Mouse (Mus musculus): Measurements from ENCODE around the gene Emp3.
"Not testable (repeated sequence)": the region's sequence is repeated elsewhere in the genome, so short reads cannot be mapped to it uniquely, and the experiment has no call there.

The Emp3 gene

GRCm38 (mm10) chr7:45916056-45917003, 4.9 kb downstream of the Emp3 start:
- peak; percentile 94 for DNase-seq (ENCODE audit: low read depth, low spot score)

- DNase-seq (ENCODE audit: low read depth, low spot score): no peak
Observed at GRCm38 (mm10) chr7:45915011-45915410, 6.2 kb downstream of the Emp3 start.

GRCm38 (mm10) chr7:45914067-45914466, 7.1 kb downstream of the Emp3 start:
- DNase-seq (ENCODE audit: low read depth, low spot score): no peak

GRCm38 (mm10) chr7:45909145-45909544, 12.1 kb downstream of the Emp3 start:
- DNase-seq (ENCODE audit: low read depth, low spot score): no peak

- no peak for DNase-seq (ENCODE audit: low read depth, low spot score)
Observed at GRCm38 (mm10) chr7:45908384-45908783, 12.8 kb downstream of the Emp3 start.

- no peak for DNase-seq (ENCODE audit: low read depth, low spot score)
Observed at GRCm38 (mm10) chr7:45906622-45907021, 14.6 kb downstream of the Emp3 start.

GRCm38 (mm10) chr7:45902481-45903002, 18.7 kb downstream of the Emp3 start:
- no peak for DNase-seq (ENCODE audit: low read depth, low spot score)

GRCm38 (mm10) chr7:45901562-45901961, 19.6 kb downstream of the Emp3 start:
- DNase-seq (ENCODE audit: low read depth, low spot score): no peak

GRCm38 (mm10) chr7:45898125-45898524, 23.1 kb downstream of the Emp3 start:
- peak; percentile 67 for DNase-seq (ENCODE audit: low read depth, low spot score)

GRCm38 (mm10) chr7:45897258-45897757, 23.9 kb downstream of the Emp3 start:
- peak; percentile 82 for DNase-seq (ENCODE audit: low read depth, low spot score)

GRCm38 (mm10) chr7:45896517-45897257, 24.5 kb downstream of the Emp3 start, which contains the start of the genes Syngr4 and Tmem143:
Gene Syngr4, minus strand, starts transcription at chr7:45896714.
Gene Tmem143, plus strand, starts transcription at chr7:45896941.
- DNase-seq (ENCODE audit: low read depth, low spot score): peak; percentile 99

- no peak for DNase-seq (ENCODE audit: low read depth, low spot score)
Observed at GRCm38 (mm10) chr7:45895931-45896516, 25.2 kb downstream of the Emp3 start.

- no peak for DNase-seq (ENCODE audit: low read depth, low spot score)
Observed at GRCm38 (mm10) chr7:45892651-45893050, 28.6 kb downstream of the Emp3 start.

- DNase-seq (ENCODE audit: low read depth, low spot score): no peak
Observed at GRCm38 (mm10) chr7:45887246-45887645, 34.0 kb downstream of the Emp3 start.

GRCm38 (mm10) chr7:45881011-45881410, 40.2 kb downstream of the Emp3 start:
- no peak for DNase-seq (ENCODE audit: low read depth, low spot score)

- no peak for DNase-seq (ENCODE audit: low read depth, low spot score)
Observed at GRCm38 (mm10) chr7:45880531-45880930, 40.7 kb downstream of the Emp3 start.

GRCm38 (mm10) chr7:45878278-45878677, 42.9 kb downstream of the Emp3 start, which contains the start of gene Grin2d:
Gene Grin2d, minus strand, starts transcription at chr7:45878378.
- not testable (repeated sequence) for DNase-seq (ENCODE audit: low read depth, low spot score)

- DNase-seq (ENCODE audit: low read depth, low spot score): no peak
Observed at GRCm38 (mm10) chr7:45876895-45877294, 44.3 kb downstream of the Emp3 start.

GRCm38 (mm10) chr7:45873061-45873947, 47.9 kb downstream of the Emp3 start:
- DNase-seq (ENCODE audit: low read depth, low spot score): peak; percentile 56

- DNase-seq (ENCODE audit: low read depth, low spot score): peak; percentile 95
Observed at GRCm38 (mm10) chr7:45872624-45873023, 48.6 kb downstream of the Emp3 start, which contains the start of gene Kdelr1. Gene Kdelr1, plus strand, starts transcription at chr7:45872772.

All from brain, adult 2 months (tissue).